Mouse (Mus musculus) midbrain, embryonic 16.5 days (tissue): ENCODE measurements around the gene Col13a1. TPM values are rescaled to one million over a fixed set of nuclear protein-coding genes. Genes with fewer than 3 reads are reported as not detected.

Source experiments
- ATAC-seq: fragments of 200-750 bp; cut with Nextera tagmentation; 2 replicates; pipeline ENCODE4 v1.8.0; 2017; ENCODE audit warnings: moderate TSS enrichment
- H3K27ac ChIP-seq: fragments of 300-500 bp; sonication (generic); 2 replicates; pipeline ENCODE4 v1.5.1; 2014; ENCODE audit warnings: mild to moderate bottlenecking, low read length, mixed read lengths
- H3K27me3 ChIP-seq: fragments of 300-500 bp; sonication (generic); 2 replicates; pipeline ENCODE4 v1.6.1; 2014; ENCODE audit warnings: low read depth, low read length, mixed read lengths; ENCODE audit not compliant: control insufficient read depth, insufficient read depth
- H3K36me3 ChIP-seq: fragments of 300-500 bp; sonication (generic); 2 replicates; pipeline ENCODE4 v1.6.1; 2014; ENCODE audit warnings: mild to moderate bottlenecking, low read length, moderate library complexity, mixed read lengths; ENCODE audit not compliant: control insufficient read depth, insufficient read depth
- H3K4me1 ChIP-seq: fragments of 300-500 bp; sonication (generic); 2 replicates; pipeline ENCODE4 v1.6.1; 2014; ENCODE audit warnings: mild to moderate bottlenecking, low read length, mixed read lengths; ENCODE audit not compliant: control insufficient read depth, insufficient read depth
- H3K4me2 ChIP-seq: fragments of 300-500 bp; sonication (generic); 2 replicates; pipeline ENCODE4 v1.6.1; 2014; ENCODE audit warnings: mild to moderate bottlenecking, low read length, mixed read lengths
- H3K4me3 ChIP-seq: fragments of 300-500 bp; sonication (generic); 2 replicates; pipeline ENCODE4 v1.5.1; 2014; ENCODE audit warnings: low read depth, mild to moderate bottlenecking, low read length, moderate library complexity, mixed read lengths
- H3K9ac ChIP-seq: fragments of 300-500 bp; sonication (generic); 2 replicates; pipeline ENCODE4 v1.6.1; 2014; ENCODE audit warnings: low read depth, low read length, mixed read lengths
- H3K9me3 ChIP-seq: fragments of 300-500 bp; sonication (generic); replicated peaks from 2 replicates; pipeline ENCODE4 v1.6.1; 2014; ENCODE audit warnings: mild to moderate bottlenecking, low read length, mixed read lengths; ENCODE audit not compliant: control insufficient read depth, poor library complexity, severe bottlenecking
- WGBS: fragments of 180-500 bp; shearing (Covaris S2); extraction: QIAGEN DNeasy Blood & Tissue Kit; methylation state at CpG from one replicate; pipeline ENCODE4 v1.1.7; 2014; 5-methylcytosine and 5-hydroxymethylcytosine counted together
- polyA plus RNA-seq: library from polyadenylated mRNA; unstranded; fragments of >200 nt; fragmentation: Nextera tagmentation; extraction: Ambion mirVana; gene quantifications from 2 replicates; pipeline ENCODE4 v1.2.1, GENCODE M21; 2015

The Col13a1 gene
- polyA plus RNA-seq, 1 experiment from 2014 or later: 1.5 TPM

GRCm38 (mm10) chr10:61825536-61825935, 153.4 kb downstream of the Col13a1 start:
- no peaks in the 10 kb centered on the region for H3K36me3 ChIP-seq
- no peaks in the 10 kb centered on the region for H3K27me3 ChIP-seq
- no peak overlapping the region for H3K4me3 ChIP-seq
- no peak for ATAC-seq
- no peak overlapping the region for H3K9ac ChIP-seq
- no peak overlapping the region for H3K27ac ChIP-seq
- H3K9me3 ChIP-seq: no peaks in the 10 kb centered on the region
- 57% methylated on average over 5 of the region's 5 CpGs for WGBS
- no peak overlapping the region for H3K4me2 ChIP-seq
- H3K4me1 ChIP-seq: peaks cover 5% of the 10 kb centered on the region; the same call in 1 of the 2 replicates

DNA sequence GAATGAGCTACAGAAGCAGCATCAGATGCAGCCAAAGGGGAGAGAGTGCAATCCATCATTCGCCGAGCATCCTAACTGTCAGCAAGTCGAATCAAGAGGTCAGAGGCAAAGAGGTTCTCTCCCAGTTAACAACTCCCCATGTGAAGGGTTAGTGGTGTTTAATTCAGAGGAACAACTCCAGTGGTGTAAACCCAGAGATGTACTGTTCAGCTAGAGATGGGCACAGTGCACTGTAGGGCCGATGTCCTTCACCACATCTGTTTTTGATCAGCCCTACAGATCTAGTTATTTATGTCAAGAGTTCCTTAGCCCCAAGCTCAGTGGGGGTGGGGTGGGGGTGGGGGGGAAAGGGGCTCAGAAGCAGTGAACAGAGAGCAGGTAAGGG, 155.2 kb downstream of the Col13a1 start:
- no peak overlapping the region for H3K27ac ChIP-seq
- no peak overlapping the region for H3K4me3 ChIP-seq
- H3K36me3 ChIP-seq: no peaks in the 10 kb centered on the region
- no peak overlapping the region for H3K4me2 ChIP-seq
- H3K4me1 ChIP-seq: peaks cover 5% of the 10 kb centered on the region; the same call in 1 of the 2 replicates
- H3K27me3 ChIP-seq: no peaks in the 10 kb centered on the region
- 86% methylated on average over 4 of the region's 4 CpGs for WGBS
- H3K9me3 ChIP-seq: no peaks in the 10 kb centered on the region
- H3K9ac ChIP-seq: no peak overlapping the region
- ATAC-seq: no peak

DNA sequence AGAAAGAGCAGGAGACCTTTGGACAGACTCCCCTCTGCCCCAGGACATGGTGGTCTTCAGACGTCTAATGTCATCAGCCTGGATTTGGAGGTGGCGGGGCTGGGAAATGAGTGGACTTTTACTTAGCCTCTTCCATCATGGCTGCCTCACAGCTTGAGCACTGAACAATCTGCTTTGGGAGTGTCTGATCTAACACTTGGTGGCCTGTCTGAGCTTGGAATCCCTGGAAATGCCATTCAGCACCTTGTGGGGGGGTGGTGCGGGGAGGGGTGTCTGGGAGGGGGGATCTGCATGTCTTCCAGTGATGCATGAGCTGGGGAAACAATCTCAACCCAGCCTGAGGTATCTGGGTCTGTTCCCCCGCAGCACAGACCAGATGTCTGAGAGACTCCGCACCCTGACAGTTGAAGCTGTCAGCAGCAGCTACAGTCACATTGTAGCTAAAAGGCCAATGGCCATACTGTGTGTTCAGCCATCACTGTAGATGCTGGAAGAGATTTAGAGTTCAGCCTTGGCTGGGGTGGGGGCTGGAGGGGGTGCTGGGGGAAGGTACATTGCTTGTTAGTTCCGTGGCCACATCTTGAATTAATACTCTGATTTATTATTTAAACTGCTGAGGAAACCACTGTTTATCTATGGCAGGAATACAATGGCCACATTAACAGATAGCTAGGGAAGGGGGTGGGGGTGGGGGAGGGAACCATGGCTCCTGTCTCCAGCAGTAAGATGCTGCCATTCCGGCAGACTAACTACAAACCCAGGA, 155.8 kb downstream of the Col13a1 start:
- Histone ChIP-seq H3K4me3 (no peak overlapping the region), H3K9ac (no peak overlapping the region), H3K27me3 (no peaks in the 10 kb centered on the region), H3K4me1 (peaks cover 5% of the 10 kb centered on the region; the same call in 1 of the 2 replicates), H3K36me3 (no peaks in the 10 kb centered on the region), H3K4me2 (no peak overlapping the region), H3K9me3 (no peaks in the 10 kb centered on the region), H3K27ac (no peak overlapping the region)
- 71% methylated on average over 7 of the region's 7 CpGs for WGBS
- ATAC-seq: no peak

GRCm38 (mm10) chr10:61820050-61820449, 158.9 kb downstream of the Col13a1 start:
- ATAC-seq: no peak
- H3K36me3 ChIP-seq: no peaks in the 10 kb centered on the region
- no peaks in the 10 kb centered on the region for H3K4me1 ChIP-seq
- no peak overlapping the region for H3K4me3 ChIP-seq
- no peak overlapping the region for H3K9ac ChIP-seq
- no peak overlapping the region for H3K27ac ChIP-seq
- H3K27me3 ChIP-seq: no peaks in the 10 kb centered on the region
- WGBS: 60% methylated on average over 9 of the region's 9 CpGs
- no peak overlapping the region for H3K4me2 ChIP-seq
- H3K9me3 ChIP-seq: no peaks in the 10 kb centered on the region

GRCm38 (mm10) chr10:61811987-61812386, 166.9 kb downstream of the Col13a1 start:
- Histone ChIP-seq H3K27ac (no peak overlapping the region), H3K9ac (no peak overlapping the region), H3K9me3 (no peaks in the 10 kb centered on the region), H3K36me3 (no peaks in the 10 kb centered on the region), H3K4me1 (no peaks in the 10 kb centered on the region), H3K4me2 (no peak overlapping the region), H3K4me3 (no peak overlapping the region), H3K27me3 (no peaks in the 10 kb centered on the region)
- WGBS: 77% methylated on average over 5 of the region's 5 CpGs
- ATAC-seq: no peak

DNA sequence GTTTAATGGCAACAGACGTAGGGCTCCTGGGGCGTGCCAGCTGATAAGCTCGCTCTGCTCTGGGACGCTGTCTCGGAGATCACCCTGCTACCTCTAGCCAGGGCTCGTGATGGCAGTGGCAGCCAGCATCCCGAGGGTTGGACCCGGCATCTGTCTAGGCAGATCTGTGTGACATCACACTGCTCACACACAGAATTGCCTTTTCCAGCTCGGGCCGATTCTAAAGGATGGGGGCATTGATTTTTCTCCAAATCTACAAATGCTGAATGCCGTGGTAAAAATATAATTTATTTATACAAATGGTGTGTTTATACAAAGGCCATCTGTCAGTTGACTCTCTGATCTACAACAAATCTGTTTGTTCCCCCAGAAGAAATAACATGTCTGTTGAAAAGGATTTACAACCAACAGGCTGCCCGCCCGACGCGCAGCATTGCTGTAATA, 180.8 kb downstream of the Col13a1 start:
- H3K4me2 ChIP-seq: no peak overlapping the region
- WGBS: 86% methylated on average over 15 of the region's 15 CpGs
- H3K36me3 ChIP-seq: no peaks in the 10 kb centered on the region
- H3K9ac ChIP-seq: no peak overlapping the region
- H3K27me3 ChIP-seq: no peaks in the 10 kb centered on the region
- H3K4me1 ChIP-seq: no peaks in the 10 kb centered on the region
- H3K27ac ChIP-seq: no peak overlapping the region
- no peaks in the 10 kb centered on the region for H3K9me3 ChIP-seq
- H3K4me3 ChIP-seq: no peak overlapping the region
- no peak for ATAC-seq

DNA sequence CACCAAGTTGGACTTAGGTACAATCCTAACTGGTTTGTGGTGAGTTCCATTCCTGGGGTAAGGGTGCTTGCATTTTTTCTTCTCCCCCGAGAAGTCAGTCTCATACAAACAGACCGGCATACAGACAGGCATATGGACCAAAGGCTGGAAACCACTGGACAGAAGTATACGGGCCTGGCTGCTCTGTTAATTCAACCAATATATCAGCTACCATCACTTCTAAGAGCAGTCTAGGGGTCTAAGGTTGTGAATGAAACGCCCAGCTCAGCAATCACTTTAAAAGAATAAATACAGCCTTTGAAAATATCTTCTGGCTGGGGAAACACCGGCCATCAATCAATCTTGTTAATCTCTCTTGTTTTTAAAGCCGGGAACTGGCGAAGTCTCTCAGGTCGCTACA, 183.4 kb downstream of the Col13a1 start:
- Histone ChIP-seq H3K27ac (no peak overlapping the region), H3K27me3 (no peaks in the 10 kb centered on the region), H3K9me3 (no peaks in the 10 kb centered on the region), H3K4me1 (no peaks in the 10 kb centered on the region), H3K4me3 (no peak overlapping the region), H3K36me3 (no peaks in the 10 kb centered on the region), H3K9ac (no peak overlapping the region), H3K4me2 (no peak overlapping the region)
- WGBS: 45% methylated on average over 8 of the region's 8 CpGs
- no peak for ATAC-seq

GRCm38 (mm10) chr10:61794971-61795370, 183.9 kb downstream of the Col13a1 start:
- Histone ChIP-seq H3K27ac (no peak overlapping the region), H3K4me1 (no peaks in the 10 kb centered on the region), H3K9ac (no peak overlapping the region), H3K36me3 (no peaks in the 10 kb centered on the region), H3K27me3 (no peaks in the 10 kb centered on the region), H3K4me2 (no peak overlapping the region), H3K9me3 (no peaks in the 10 kb centered on the region), H3K4me3 (no peak overlapping the region)
- no peak for ATAC-seq
- 85% methylated on average over 10 of the region's 10 CpGs for WGBS

- Histone ChIP-seq H3K9ac (no peak overlapping the region), H3K4me3 (no peak overlapping the region), H3K9me3 (no peaks in the 10 kb centered on the region), H3K4me1 (no peaks in the 10 kb centered on the region), H3K36me3 (no peaks in the 10 kb centered on the region), H3K4me2 (no peak overlapping the region), H3K27me3 (no peaks in the 10 kb centered on the region), H3K27ac (no peak overlapping the region)
- no peak for ATAC-seq
- WGBS: 50% methylated on average over 8 of the region's 8 CpGs
Observed at GRCm38 (mm10) chr10:61793015-61793414, 185.9 kb downstream of the Col13a1 start.
